Comparison of ENCODE assay signal across 23 mouse cellular contexts in genomic region chr12:79961881-79962280, GRCm38 (mm10).
A peak's percentile ranks its signal among the peaks of the same experiment; 100 is the strongest.
DNase-seq lines count a peak whose midpoint lies in the region; ATAC-seq and TF ChIP-seq lines count a peak whose summit lies in the region.
"Had no signal": no experiment of that assay in that cellular context is flagged by ENCODE, and none has a peak within 500 bp of the region (broad histone marks: within the 10 kb centered on the region; RNA-seq: fewer than 3 reads in every experiment).

No protein-coding gene starts in this region.

- intact Hi-C loops in heart, postnatal 10 days (cut with DNase I): no loop called here

- H3K4me2 ChIP-seq in myocyte (ENCODE audit: low read depth): peak overlapping the region; percentile 22
- H3K4me2 ChIP-seq: limb, embryonic 12.5 days; liver, embryonic 11.5 days; neural tube, embryonic 13.5 days had no signal

- no peak for TF ChIP-seq POLR2A in brain, embryonic 14.5 days (IDR thresholded peaks at IDR 0.05; ENCODE audit: borderline replicate concordance, extremely low read depth, insufficient read depth, insufficient read length, poor library complexity, severe bottlenecking)
- TF ChIP-seq POLR2A in myocyte (IDR thresholded peaks at IDR 0.05; ENCODE audit: insufficient read length, low read depth): no peak

- no peaks in the 10 kb centered on the region for H3K79me2 ChIP-seq in myocyte (ENCODE audit: control insufficient read depth, insufficient read depth)

- no peak for ATAC-seq in cerebellum, adult (ENCODE audit: insufficient number of reproducible peaks, low FRiP score, low TSS enrichment)
- ATAC-seq: forebrain, embryonic 14.5 days; hindbrain, embryonic 16.5 days; intestine, embryonic 16.5 days; liver, postnatal 0 days had no signal

- no peaks in the 10 kb centered on the region for H3K36me3 ChIP-seq in myocyte (ENCODE audit: control insufficient read depth, insufficient read depth)
- H3K36me3 ChIP-seq: limb, embryonic 12.5 days; neural tube, embryonic 13.5 days had no signal

- TF ChIP-seq CTCF in brain, embryonic 14.5 days (IDR thresholded peaks at IDR 0.05; ENCODE audit: borderline replicate concordance, extremely low read depth, insufficient read depth, insufficient read length): no peak

- H3K27me3 ChIP-seq in myocyte (ENCODE audit: control insufficient read depth, insufficient read depth, insufficient read length): no peaks in the 10 kb centered on the region
- H3K27me3 ChIP-seq: limb, embryonic 12.5 days; neural tube, embryonic 13.5 days had no signal

- H3ac ChIP-seq in myocyte (ENCODE audit: control insufficient read depth, insufficient read length): no peak overlapping the region

- no peak overlapping the region for H3K4me3 ChIP-seq in myocyte
- H3K4me3 ChIP-seq: limb, embryonic 12.5 days; megakaryocyte, embryonic 14.5 days; neural tube, embryonic 13.5 days had no signal

- peak; percentile 5 for DNase-seq in heart, postnatal 4 days
- DNase-seq in heart, postnatal 10 days: no peak
- DNase-seq in Muller cell, postnatal 12 days (ENCODE audit: inconsistent ontology term): peak; percentile 53
- DNase-seq in brain, embryonic 14.5 days (ENCODE audit: low read depth): peak; percentile 55
- no peak for DNase-seq in adrenal gland, adult 2 months
- DNase-seq: cerebellum, adult 2 months; gastrocnemius, postnatal 14 days; kidney, adult 9 months; kidney, postnatal 14 days; layer of hippocampus, postnatal 36 days; liver, postnatal 0 days; lung, postnatal 10 days; midbrain, embryonic 14.5 days; retina, postnatal 1 day had no signal

TF ChIP-seq in myocyte, 11 proteins besides CTCF, POLR2A, EP300 and RAD21:
- TF ChIP-seq E2F4 (IDR thresholded peaks at IDR 0.05; ENCODE audit: insufficient read depth) (no peak), CEBPB (IDR thresholded peaks at IDR 0.05; ENCODE audit: insufficient read depth, poor library complexity, severe bottlenecking) (no peak), USF1 (IDR thresholded peaks at IDR 0.05; ENCODE audit: low read depth) (no peak), MAX (IDR thresholded peaks at IDR 0.05; ENCODE audit: low read depth) (no peak), REST (IDR thresholded peaks at IDR 0.05; ENCODE audit: insufficient read depth, insufficient read length) (no peak), MYOG (IDR thresholded peaks at IDR 0.05; ENCODE audit: control insufficient read depth in 1 of 3, insufficient read depth in 1 of 3, insufficient read length in 2 of 3, low read depth in 2 of 3) (no peak), POLR2AphosphoS2 (IDR thresholded peaks at IDR 0.05; ENCODE audit: insufficient read length, low read depth) (no peak), MYOD1 (IDR thresholded peaks at IDR 0.05; ENCODE audit: control insufficient read depth in 1 of 3, insufficient read length in 2 of 3, low read depth in 2 of 3) (no peak), TCF12 (IDR thresholded peaks at IDR 0.05; ENCODE audit: insufficient read depth, poor library complexity, severe bottlenecking) (no peak), SRF (IDR thresholded peaks at IDR 0.05; ENCODE audit: control insufficient read depth, insufficient read length, low read depth) (no peak), TCF3 (IDR thresholded peaks at IDR 0.05; ENCODE audit: insufficient read length, low read depth) (no peak)

Comparison
In these comparisons a context has a peak if more than half of its experiments do, and no peak if none do; other contexts are left out.
1. DNase-seq: peak in heart, postnatal 4 days (single experiment), Muller cell, postnatal 12 days (single experiment) and brain, embryonic 14.5 days (single experiment); none in heart, postnatal 10 days (0 of 2) and adrenal gland, adult 2 months (single experiment).